Mouse (Mus musculus) C2C12 (cell line): Measurements from ENCODE around the gene C2. TPM values are rescaled to one million over a fixed set of nuclear protein-coding genes. Genes with fewer than 3 reads are reported as not detected.

Source experiments
- H3K27me3 ChIP-seq: one replicate; pipeline ENCODE4 v1.6.1; 2011; ENCODE audit not compliant: control insufficient read depth, insufficient read depth, insufficient read length
- H3K36me3 ChIP-seq: one replicate; pipeline ENCODE4 v1.6.1; 2011; ENCODE audit not compliant: control insufficient read depth, insufficient read depth
- H3K4me3 ChIP-seq: one replicate; pipeline ENCODE4 v1.5.1; 2011; ENCODE audit warnings: mild to moderate bottlenecking, control low read depth; ENCODE audit not compliant: poor library complexity, insufficient read depth, severe bottlenecking
- H3K79me2 ChIP-seq: one replicate; pipeline ENCODE4 v1.6.1; 2011; ENCODE audit not compliant: control insufficient read depth, insufficient read depth
- H3K79me3 ChIP-seq: one replicate; pipeline ENCODE4 v1.6.1; 2011; ENCODE audit warnings: low read depth, control low read depth
- H3ac ChIP-seq: one replicate; pipeline ENCODE3; 2011; ENCODE audit warnings: low read depth; ENCODE audit not compliant: control insufficient read depth, insufficient read length
- CEBPB ChIP-seq: IDR thresholded peaks from one replicate; pipeline ENCODE4 v1.6.1; 2011; ENCODE audit warnings: low read depth, mild to moderate bottlenecking, control low read depth, moderate library complexity
- CTCF ChIP-seq: IDR thresholded peaks from one replicate; pipeline ENCODE4 v1.5.1; 2011; ENCODE audit not compliant: control insufficient read depth, insufficient read depth, insufficient read length
- FOSL1 ChIP-seq: IDR thresholded peaks from one replicate; pipeline ENCODE4 v1.8.0; 2011; ENCODE audit warnings: mild to moderate bottlenecking, low read length; ENCODE audit not compliant: poor library complexity, insufficient read depth, severe bottlenecking
- MAX ChIP-seq: IDR thresholded peaks from one replicate; pipeline ENCODE4 v1.6.1; 2011; ENCODE audit warnings: mild to moderate bottlenecking, control low read depth
- MYOD1 ChIP-seq: IDR thresholded peaks from one replicate; pipeline ENCODE4 v1.6.1; 2011; ENCODE audit warnings: low read depth; ENCODE audit not compliant: control insufficient read depth, insufficient read length
- MYOG ChIP-seq: IDR thresholded peaks from one replicate; pipeline ENCODE4 v1.6.1; 2011; ENCODE audit not compliant: control insufficient read depth, insufficient read length; ENCODE audit errors: extremely low read depth
- USF1 ChIP-seq: IDR thresholded peaks from one replicate; pipeline ENCODE4 v1.6.1; 2011; ENCODE audit warnings: low read depth, mild to moderate bottlenecking, control low read depth, moderate library complexity
- polyA plus RNA-seq: library from polyadenylated mRNA; unstranded; fragments of >200 nt; fragmentation: generic; extraction: Trizol; gene quantifications from one replicate; pipeline ENCODE4 v1.2.1, GENCODE M21; 2012; ENCODE audit warnings: missing spikeins

The C2 gene
- polyA plus RNA-seq, 1 experiment: 0.32 TPM

DNA sequence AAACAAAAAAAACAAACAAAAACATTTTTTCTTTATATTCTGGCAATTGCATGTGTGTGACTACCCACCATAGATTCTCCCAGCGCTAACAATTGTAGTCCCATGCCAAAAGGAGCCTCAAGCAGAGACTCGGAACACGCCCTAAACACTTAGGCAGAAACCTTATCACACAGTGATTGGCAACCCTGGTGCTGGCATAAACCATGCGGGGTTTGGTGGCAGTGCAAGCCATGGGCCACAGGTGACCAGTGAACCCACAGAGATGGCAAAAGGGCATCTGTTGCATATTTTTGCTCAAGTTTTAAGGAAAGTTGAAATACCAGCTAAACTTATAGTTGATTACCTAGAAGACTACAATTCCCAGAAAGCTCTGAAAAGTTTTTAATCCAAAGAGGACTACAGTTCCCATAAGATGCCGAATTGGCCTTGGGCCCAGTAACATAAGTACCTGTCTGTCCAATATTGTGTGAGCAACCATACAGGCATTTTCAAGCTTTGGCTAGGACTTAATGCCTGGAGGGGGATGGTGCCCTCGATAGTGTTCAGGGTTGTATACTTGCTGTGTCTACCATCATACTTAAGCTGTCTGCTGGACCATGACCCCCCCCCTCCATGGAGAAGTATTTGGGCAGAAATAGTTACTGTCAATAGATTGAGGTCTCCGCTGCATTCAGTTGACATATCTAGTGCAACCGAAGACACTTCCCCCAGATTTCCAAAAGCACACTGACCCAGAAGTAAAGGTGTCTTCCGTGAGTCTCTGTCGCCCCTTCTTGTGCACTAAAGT lies 499 bp downstream of the C2 start:
- H3K27me3 ChIP-seq: no peaks in the 10 kb centered on the region
- H3K36me3 ChIP-seq: peaks cover 11% of the 10 kb centered on the region
- TF ChIP-seq USF1 (no peak), CTCF (no peak), CEBPB (no peak), FOSL1 (no peak), MAX (no peak), MYOG (no peak), MYOD1 (no peak)
- peaks cover 26% of the 10 kb centered on the region for H3K79me3 ChIP-seq
- peak overlapping the region; percentile 97 for H3ac ChIP-seq
- peak overlapping the region; percentile 76 for H3K4me3 ChIP-seq
- H3K79me2 ChIP-seq: peaks cover 62% of the 10 kb centered on the region

DNA sequence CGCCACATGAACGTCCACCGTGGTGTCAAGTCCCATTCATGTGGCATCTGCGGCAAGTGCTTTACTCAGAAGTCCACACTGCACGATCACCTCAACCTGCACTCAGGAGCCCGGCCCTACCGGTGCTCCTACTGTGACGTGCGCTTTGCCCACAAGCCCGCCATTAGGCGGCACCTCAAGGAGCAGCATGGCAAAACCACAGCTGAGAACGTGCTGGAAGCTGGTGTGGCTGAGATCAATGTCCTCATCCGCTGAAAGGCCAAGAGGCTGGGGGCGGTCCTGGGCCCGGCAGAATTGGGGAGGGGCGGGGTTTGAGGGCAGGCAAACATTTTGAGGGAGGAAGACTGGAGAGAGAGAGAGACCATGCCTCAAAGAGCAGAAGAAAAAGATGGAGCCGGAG lies 1.7 kb downstream of the C2 start:
- no peaks in the 10 kb centered on the region for H3K27me3 ChIP-seq

DNA sequence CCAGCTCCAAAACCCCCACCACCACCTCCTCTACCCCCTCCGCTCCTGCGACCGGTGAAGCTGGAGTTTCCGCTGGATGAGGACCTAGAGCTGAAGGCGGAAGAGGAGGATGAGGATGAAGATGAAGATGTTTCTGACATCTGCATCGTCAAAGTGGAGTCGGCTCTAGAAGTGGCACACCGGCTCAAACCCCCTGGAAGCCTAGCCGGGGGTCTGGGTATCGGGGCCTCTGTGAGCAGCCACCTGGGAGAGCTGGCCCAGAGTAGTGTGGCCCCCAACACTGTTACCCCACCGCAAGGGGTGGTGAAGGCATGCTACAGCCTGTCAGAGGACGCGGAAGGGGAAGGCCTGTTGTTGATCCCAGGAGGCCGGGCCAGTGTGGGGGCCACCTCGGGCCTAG lies 2.3 kb downstream of the C2 start:
- TF ChIP-seq MYOD1: no peak
- TF ChIP-seq FOSL1: no peak
- TF ChIP-seq MAX: no peak
- no peak for TF ChIP-seq CEBPB
- no peak for TF ChIP-seq MYOG
- no peak for TF ChIP-seq CTCF
- TF ChIP-seq USF1: no peak
- Histone ChIP-seq H3K79me3 (peaks cover 16% of the 10 kb centered on the region), H3K4me3 (no peak overlapping the region), H3K36me3 (no peaks in the 10 kb centered on the region), H3K79me2 (peaks cover 49% of the 10 kb centered on the region), H3K27me3 (no peaks in the 10 kb centered on the region), H3ac (no peak overlapping the region)

More for the DNA sequence above, 1.7 kb downstream of the C2 start:
- Histone ChIP-seq H3K36me3 (peaks cover 1% of the 10 kb centered on the region), H3K4me3 (no peak overlapping the region), H3K79me2 (peaks cover 56% of the 10 kb centered on the region), H3ac (no peak overlapping the region), H3K79me3 (peaks cover 23% of the 10 kb centered on the region)
- TF ChIP-seq MYOD1 (no peak), CTCF (no peak), USF1 (no peak), CEBPB (no peak), MYOG (no peak), FOSL1 (no peak)

DNA sequence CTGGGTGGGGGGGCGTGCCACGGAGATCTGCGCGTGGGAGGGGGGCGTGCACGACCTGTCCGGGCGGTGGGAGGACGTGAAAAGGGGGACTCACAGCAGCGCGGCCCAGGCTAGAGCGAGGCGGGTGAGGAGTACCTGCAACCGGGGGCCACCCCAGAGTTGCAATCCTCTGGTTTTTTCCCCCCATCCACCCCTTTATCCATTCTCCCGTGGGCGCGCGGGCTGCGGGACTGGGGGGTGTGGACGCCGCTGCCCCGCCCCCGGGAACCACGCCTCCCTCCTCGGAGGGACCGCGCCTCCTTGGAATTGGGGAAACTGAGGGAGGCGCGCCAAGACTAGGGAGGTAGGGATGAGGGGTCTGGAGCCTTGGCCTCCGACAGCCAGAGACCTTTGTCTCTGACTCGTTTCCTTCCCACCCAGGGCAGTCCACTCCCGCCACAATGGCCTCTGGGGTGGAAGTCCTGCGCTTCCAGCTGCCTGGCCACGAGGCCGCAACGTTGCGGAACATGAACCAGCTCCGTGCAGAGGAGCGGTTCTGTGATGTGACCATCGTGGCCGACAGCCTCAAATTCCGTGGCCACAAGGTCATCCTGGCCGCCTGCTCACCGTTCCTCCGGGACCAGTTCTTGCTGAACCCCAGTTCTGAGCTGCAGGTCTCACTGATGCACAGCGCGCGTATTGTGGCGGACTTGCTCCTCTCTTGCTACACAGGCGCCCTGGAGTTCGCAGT lies 3.1 kb downstream of the C2 start:
- H3K4me3 ChIP-seq: peak overlapping the region; percentile 61
- H3K79me3 ChIP-seq: peaks cover 9% of the 10 kb centered on the region
- peaks cover 42% of the 10 kb centered on the region for H3K79me2 ChIP-seq
- peak overlapping the region; percentile 72 for H3ac ChIP-seq
- no peaks in the 10 kb centered on the region for H3K36me3 ChIP-seq
- H3K27me3 ChIP-seq: no peaks in the 10 kb centered on the region
- TF ChIP-seq MYOG (no peak), MAX (peak; percentile 7), FOSL1 (no peak)

DNA sequence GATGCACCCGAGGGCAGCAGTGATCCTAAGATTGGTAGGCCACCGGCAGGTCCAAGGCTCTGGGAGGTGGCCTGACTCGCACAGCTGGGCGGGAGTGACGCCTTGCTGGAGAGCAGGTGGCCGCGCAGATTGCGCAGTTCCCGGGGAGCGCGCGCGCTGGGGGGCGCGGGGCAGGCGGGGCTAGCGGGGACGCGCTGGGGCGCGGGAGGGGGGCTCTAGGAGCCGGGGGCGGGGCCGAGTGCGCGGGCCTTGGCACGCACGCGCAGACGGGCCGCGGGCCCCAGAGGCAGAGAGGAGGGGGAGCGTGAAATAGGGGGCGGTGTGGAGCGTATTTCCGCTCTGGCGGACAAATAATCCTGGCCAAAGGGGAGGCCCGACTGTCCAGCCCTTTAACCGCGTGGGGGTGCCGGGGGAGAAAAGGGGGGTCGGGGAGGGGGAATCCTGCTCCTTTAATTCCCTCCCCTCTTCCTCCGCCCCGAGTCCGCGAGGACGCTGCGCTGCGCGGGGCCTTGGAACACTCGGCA lies 3.9 kb downstream of the C2 start:
- TF ChIP-seq CEBPB: peak; percentile 58
- no peak for TF ChIP-seq MYOG
- TF ChIP-seq MYOD1: peak; percentile 63
- TF ChIP-seq FOSL1: no peak
- TF ChIP-seq MAX: no peak
- TF ChIP-seq CTCF: no peak
- H3ac ChIP-seq: peak overlapping the region; percentile 46
- no peaks in the 10 kb centered on the region for H3K36me3 ChIP-seq
- H3K79me2 ChIP-seq: peaks cover 33% of the 10 kb centered on the region
- H3K27me3 ChIP-seq: no peaks in the 10 kb centered on the region
- peaks cover 2% of the 10 kb centered on the region for H3K79me3 ChIP-seq
- H3K4me3 ChIP-seq: peak overlapping the region; percentile 61
